Mouse (Mus musculus) lung, adult 18-20 months (tissue): ENCODE data around the gene Exosc2.

ENCODE experiments used
- DNase-seq, 2 experiments: peaks; one replicate each; pipeline ENCODE4 v3.0.0; 2022; ENCODE audit warnings: mixed read lengths in 2 of 2

The Exosc2 gene

DNA sequence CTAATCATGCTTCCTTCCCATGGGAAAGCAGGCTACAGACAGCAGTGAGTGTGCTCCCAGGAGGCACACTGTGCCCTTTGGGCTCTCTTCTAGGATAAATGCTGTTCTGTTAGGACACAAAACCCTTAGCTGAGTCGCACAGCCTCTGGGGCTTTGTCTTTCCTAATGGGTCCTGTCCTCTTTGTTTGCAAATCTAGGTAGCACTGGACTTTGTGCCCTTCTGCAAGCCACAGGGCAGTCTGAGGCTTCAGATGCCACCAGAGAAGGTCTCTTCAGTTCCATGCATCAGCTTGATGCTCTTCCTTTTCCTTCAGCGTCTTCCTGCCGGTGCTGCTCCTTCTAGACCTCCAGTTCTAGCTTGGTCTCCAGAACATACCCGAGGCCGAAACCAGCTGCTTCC lies 60.1 kb downstream of the Exosc2 start:
- DNase-seq = no peak
